Mouse (Mus musculus) heart, embryonic 14.5 days (tissue): ENCODE data around the gene Bcl6b. TPM values are rescaled to one million over a fixed set of nuclear protein-coding genes. Genes with fewer than 3 reads are reported as not detected.

Source experiments
- ATAC-seq: fragments of 200-750 bp; cut with Nextera tagmentation; 2 replicates; pipeline ENCODE4 v1.8.0; 2017; ENCODE audit warnings: low read depth, moderate TSS enrichment; ENCODE audit not compliant: insufficient number of reproducible peaks, insufficient read depth, low FRiP score
- H3K27ac ChIP-seq, 2 experiments: fragments of 200-500 bp in 1 of 2; fragments of 300-500 bp in 1 of 2; sonication (generic) in 1 of 2; replicated peaks in 1 of 2; 2 replicates each; pipeline ENCODE4 v1.5.1; 2012 to 2014; ENCODE audit warnings: low read depth in 2 of 2, low read length in 2 of 2, control low read depth in 1 of 2, mild to moderate bottlenecking in 1 of 2, mixed read lengths in 1 of 2; ENCODE audit not compliant: control insufficient read depth in 1 of 2, insufficient read depth in 1 of 2
- H3K27me3 ChIP-seq: fragments of 300-500 bp; sonication (generic); 2 replicates; pipeline ENCODE4 v1.6.1; 2014; ENCODE audit warnings: mild to moderate bottlenecking, low read length, control low read depth; ENCODE audit not compliant: control insufficient read depth, insufficient read depth
- H3K36me3 ChIP-seq: fragments of 300-500 bp; sonication (generic); 2 replicates; pipeline ENCODE4 v1.6.1; 2014; ENCODE audit warnings: mild to moderate bottlenecking, control low read depth, low read length, mixed read lengths; ENCODE audit not compliant: control insufficient read depth, insufficient read depth
- H3K4me1 ChIP-seq, 2 experiments: fragments of 200-500 bp in 1 of 2; fragments of 300-500 bp in 1 of 2; sonication (generic) in 1 of 2; 2 replicates each; pipeline ENCODE4 v1.6.1; 2012 to 2014; ENCODE audit warnings: low read length in 2 of 2, control low read depth in 1 of 2, mixed read lengths in 1 of 2; ENCODE audit not compliant: control insufficient read depth in 2 of 2, insufficient read depth in 2 of 2
- H3K4me2 ChIP-seq: fragments of 300-500 bp; sonication (generic); 2 replicates; pipeline ENCODE4 v1.6.1; 2014; ENCODE audit warnings: mild to moderate bottlenecking, low read length
- H3K4me3 ChIP-seq, 2 experiments: fragments of 200-500 bp in 1 of 2; fragments of 300-500 bp in 1 of 2; sonication (generic) in 1 of 2; 2 replicates each; pipeline ENCODE4 v1.5.1; 2012 to 2014; ENCODE audit warnings: low read length in 2 of 2, mild to moderate bottlenecking in 2 of 2, control low read depth in 1 of 2, low read depth in 1 of 2, moderate library complexity in 1 of 2; ENCODE audit not compliant: control insufficient read depth in 1 of 2, insufficient read depth in 1 of 2
- H3K9ac ChIP-seq: fragments of 300-500 bp; sonication (generic); 2 replicates; pipeline ENCODE4 v1.6.1; 2014; ENCODE audit warnings: mild to moderate bottlenecking, low read length
- H3K9me3 ChIP-seq: fragments of 300-500 bp; sonication (generic); 2 replicates; pipeline ENCODE4 v1.6.1; 2016; ENCODE audit warnings: low read length, control low read depth; ENCODE audit not compliant: control insufficient read depth
- WGBS: fragments of 180-500 bp; shearing (Covaris S2); extraction: QIAGEN DNeasy Blood & Tissue Kit; methylation state at CpG from one replicate; pipeline ENCODE4 v1.1.7; 2014; 5-methylcytosine and 5-hydroxymethylcytosine counted together
- polyA plus RNA-seq: library from polyadenylated mRNA; unstranded; fragments of >200 nt; fragmentation: Nextera tagmentation; extraction: Ambion mirVana; gene quantifications from 2 replicates; pipeline ENCODE4 v1.2.1, GENCODE M21; 2014

Gene Bcl6b
- polyA plus RNA-seq, 1 experiment from 2014 or later: 18.7 TPM

GRCm38 (mm10) chr11:70218039-70218438, 11.6 kb downstream of the Bcl6b start:
- Histone ChIP-seq H3K4me3 (no peak overlapping the region), H3K27ac (no peak overlapping the region), H3K4me1 (peaks cover 11 to 30% of the 10 kb centered on the region in 2 experiments), H3K36me3 (no peaks in the 10 kb centered on the region), H3K9ac (no peak overlapping the region), H3K27me3 (peaks cover 46% of the 10 kb centered on the region), H3K9me3 (no peaks in the 10 kb centered on the region), H3K4me2 (no peak overlapping the region)
- WGBS: 68% methylated on average over 4 of the region's 4 CpGs
- no peak for ATAC-seq

GRCm38 (mm10) chr11:70216103-70216502, 13.5 kb downstream of the Bcl6b start:
- Histone ChIP-seq H3K9me3 (no peaks in the 10 kb centered on the region), H3K27me3 (peaks cover 59% of the 10 kb centered on the region), H3K4me1 (peaks cover 4 to 19% of the 10 kb centered on the region in 2 experiments; a peak in 3 of 4 replicates), H3K9ac (no peak overlapping the region), H3K4me2 (no peak overlapping the region), H3K4me3 (no peak overlapping the region), H3K27ac (no peak overlapping the region), H3K36me3 (no peaks in the 10 kb centered on the region)
- ATAC-seq: no peak
- WGBS: 63% methylated on average over 3 of the region's 3 CpGs

GRCm38 (mm10) chr11:70215301-70215700, 14.3 kb downstream of the Bcl6b start:
- no peaks in the 10 kb centered on the region for H3K36me3 ChIP-seq
- WGBS: 15% methylated on average over 22 of the region's 22 CpGs
- H3K27ac ChIP-seq: no peak overlapping the region
- H3K4me2 ChIP-seq: no peak overlapping the region
- H3K9me3 ChIP-seq: no peaks in the 10 kb centered on the region
- no peak overlapping the region for H3K9ac ChIP-seq
- H3K27me3 ChIP-seq: peaks cover 65% of the 10 kb centered on the region
- no peak for ATAC-seq
- H3K4me3 ChIP-seq: no peak overlapping the region
- peaks cover 3 to 19% of the 10 kb centered on the region in 2 experiments; a peak in 3 of 4 replicates for H3K4me1 ChIP-seq

GRCm38 (mm10) chr11:70214856-70215209, 14.8 kb downstream of the Bcl6b start:
- WGBS: 6% methylated on average over 18 of the region's 18 CpGs
- H3K27me3 ChIP-seq: peaks cover 65% of the 10 kb centered on the region
- no peaks in the 10 kb centered on the region for H3K9me3 ChIP-seq
- H3K4me1 ChIP-seq: peaks cover 0 to 14% of the 10 kb centered on the region in 2 experiments; a peak in 3 of 4 replicates
- no peaks in the 10 kb centered on the region for H3K36me3 ChIP-seq
- no peak overlapping the region for H3K27ac ChIP-seq
- H3K9ac ChIP-seq: no peak overlapping the region
- peak overlapping the region; percentile 29 to 33; a peak in 3 of 4 replicates for H3K4me3 ChIP-seq
- H3K4me2 ChIP-seq: peak overlapping the region; percentile 63
- no peak for ATAC-seq

DNA sequence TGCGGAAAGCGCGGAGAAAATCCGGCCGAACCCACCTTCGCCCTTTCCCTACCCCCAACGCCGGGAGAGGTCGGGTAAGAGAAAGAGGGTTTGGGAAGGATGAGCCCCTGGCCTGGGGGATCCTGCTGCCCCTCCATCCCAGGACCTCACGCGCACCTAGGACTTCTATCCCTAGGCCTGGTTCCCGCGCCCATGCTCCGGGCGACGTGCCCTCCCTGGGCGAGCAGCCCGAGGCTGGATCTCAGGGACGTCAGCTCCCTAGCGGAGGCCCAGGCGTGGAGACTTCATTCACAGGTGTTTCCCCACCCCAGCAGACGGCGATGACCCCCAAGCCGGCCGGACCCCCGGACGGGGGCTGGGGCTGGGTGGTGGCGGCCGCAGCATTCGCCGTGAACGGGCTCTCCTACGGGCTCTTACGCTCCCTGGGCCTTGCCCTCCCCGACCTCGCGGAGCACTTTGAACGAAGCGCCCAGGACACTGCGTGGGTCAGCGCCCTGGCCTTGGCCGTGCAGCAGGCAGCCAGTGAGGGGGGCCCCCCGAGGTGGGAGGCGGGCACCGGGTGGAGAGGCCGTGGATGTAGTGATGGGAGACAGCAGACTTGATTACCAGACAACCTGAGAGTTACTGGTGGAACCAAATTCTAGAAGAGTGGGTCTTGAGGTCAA, 15.3 kb downstream of the Bcl6b start:
- peaks cover 0 to 13% of the 10 kb centered on the region in 2 experiments; a peak in 3 of 4 replicates for H3K4me1 ChIP-seq
- 1% methylated on average over 46 of the region's 46 CpGs for WGBS
- no peak for ATAC-seq
- peak overlapping the region; percentile 29 to 33 for H3K4me3 ChIP-seq
- peak overlapping the region; percentile 63 for H3K4me2 ChIP-seq
- H3K36me3 ChIP-seq: no peaks in the 10 kb centered on the region
- H3K9me3 ChIP-seq: no peaks in the 10 kb centered on the region
- peak overlapping the region; percentile 25; the same call in 1 of the 2 replicates for H3K9ac ChIP-seq
- H3K27me3 ChIP-seq: peaks cover 65% of the 10 kb centered on the region
- no peak overlapping the region for H3K27ac ChIP-seq

GRCm38 (mm10) chr11:70213736-70214135, 15.9 kb downstream of the Bcl6b start:
- Histone ChIP-seq H3K4me1 (peaks cover 0 to 13% of the 10 kb centered on the region in 2 experiments; a peak in 3 of 4 replicates), H3K27me3 (peaks cover 65% of the 10 kb centered on the region), H3K9ac (peak overlapping the region; percentile 25; the same call in 1 of the 2 replicates), H3K9me3 (no peaks in the 10 kb centered on the region), H3K4me2 (peak overlapping the region; percentile 63), H3K4me3 (peak overlapping the region in 1 of 2 experiments; percentile 33; a peak in 3 of 4 replicates), H3K36me3 (no peaks in the 10 kb centered on the region), H3K27ac (no peak overlapping the region)
- ATAC-seq: no peak
- 8% methylated on average over 26 of the region's 26 CpGs for WGBS

- H3K9me3 ChIP-seq: no peaks in the 10 kb centered on the region
- WGBS: 10% methylated on average over 9 of the region's 9 CpGs
- no peak overlapping the region for H3K9ac ChIP-seq
- no peak overlapping the region for H3K4me3 ChIP-seq
- H3K27ac ChIP-seq: no peak overlapping the region
- ATAC-seq: no peak
- H3K36me3 ChIP-seq: no peaks in the 10 kb centered on the region
- H3K4me2 ChIP-seq: no peak overlapping the region
- H3K27me3 ChIP-seq: peaks cover 65% of the 10 kb centered on the region
- peaks cover 0 to 13% of the 10 kb centered on the region in 2 experiments; a peak in 3 of 4 replicates for H3K4me1 ChIP-seq
These were observed 16.7 kb downstream of the Bcl6b start for GRCm38 (mm10) chr11:70212896-70213295.
